Mouse (Mus musculus): ENCODE measurements at regions not wholly inside any gene's neighbourhood (a gene's known extent, or its start where the extent isn't known, plus 50 kb on each side); places are given as distances from the start of the nearest gene placed in this dataset.

GRCm38 (mm10) chr8:26888050-26888449 lies 89.1 kb upstream of the Zfp703 start:
- Histone ChIP-seq H3K9ac (no peak overlapping the region), H3K9me3 (no peaks in the 10 kb centered on the region), H3K27me3 (replicated peaks) (no peaks in the 10 kb centered on the region), H3K36me3 (no peaks in the 10 kb centered on the region), H3K4me2 (replicated peaks) (no peak overlapping the region), H3K4me3 (replicated peaks) (no peak overlapping the region), H3K27ac (no peak overlapping the region), H3K4me1 (replicated peaks) (peaks cover 18% of the 10 kb centered on the region)
- 0 out of 2 replicates have a peak, but pooled peaks have one; percentile 29 for ATAC-seq
- 65% methylated on average over 3 of the region's 3 CpGs for WGBS

- 71% methylated on average over 11 of the region's 11 CpGs for WGBS
- H3K27me3 ChIP-seq (replicated peaks): no peaks in the 10 kb centered on the region
- H3K36me3 ChIP-seq: no peaks in the 10 kb centered on the region
- H3K4me2 ChIP-seq (replicated peaks): no peak overlapping the region
- no peak overlapping the region for H3K27ac ChIP-seq
- H3K4me1 ChIP-seq (replicated peaks): 0 out of 2 replicates have a peak, but pooled peaks cover 5% of the 10 kb centered on the region
- peak; percentile 59 for ATAC-seq
- no peak overlapping the region for H3K4me3 ChIP-seq (replicated peaks)
- H3K9ac ChIP-seq: no peak overlapping the region
- H3K9me3 ChIP-seq: no peaks in the 10 kb centered on the region
Measured at GRCm38 (mm10) chr8:26891881-26892280, 85.2 kb upstream of the Zfp703 start.

- H3K4me1 ChIP-seq (replicated peaks): 0 out of 2 replicates have a peak, but pooled peaks cover 5% of the 10 kb centered on the region
- ATAC-seq: 0 out of 2 replicates have a peak, but pooled peaks have one; percentile 23
- H3K27ac ChIP-seq: no peak overlapping the region
- H3K9ac ChIP-seq: no peak overlapping the region
- no peaks in the 10 kb centered on the region for H3K27me3 ChIP-seq (replicated peaks)
- H3K4me3 ChIP-seq (replicated peaks): no peak overlapping the region
- 85% methylated on average over 7 of the region's 7 CpGs for WGBS
- no peak overlapping the region for H3K4me2 ChIP-seq (replicated peaks)
- H3K9me3 ChIP-seq: no peaks in the 10 kb centered on the region
- H3K36me3 ChIP-seq: no peaks in the 10 kb centered on the region
Measured at GRCm38 (mm10) chr8:26892380-26892779, 84.7 kb upstream of the Zfp703 start.

GRCm38 (mm10) chr8:26895867-26896266 lies 81.3 kb upstream of the Zfp703 start:
- Histone ChIP-seq H3K27ac (no peak overlapping the region), H3K27me3 (replicated peaks) (no peaks in the 10 kb centered on the region), H3K36me3 (no peaks in the 10 kb centered on the region), H3K4me3 (replicated peaks) (no peak overlapping the region), H3K9ac (no peak overlapping the region), H3K9me3 (no peaks in the 10 kb centered on the region), H3K4me2 (replicated peaks) (no peak overlapping the region), H3K4me1 (replicated peaks) (no peaks in the 10 kb centered on the region)
- ATAC-seq: no peak
- WGBS: 83% methylated on average over 11 of the region's 11 CpGs

- H3K27ac ChIP-seq: no peak overlapping the region
- H3K4me3 ChIP-seq (replicated peaks): no peak overlapping the region
- no peaks in the 10 kb centered on the region for H3K27me3 ChIP-seq (replicated peaks)
- H3K9me3 ChIP-seq: no peaks in the 10 kb centered on the region
- no peak for ATAC-seq
- no peak overlapping the region for H3K9ac ChIP-seq
- WGBS: 57% methylated on average over 5 of the region's 5 CpGs
- no peaks in the 10 kb centered on the region for H3K36me3 ChIP-seq
- H3K4me2 ChIP-seq (replicated peaks): no peak overlapping the region
- peaks cover 12% of the 10 kb centered on the region for H3K4me1 ChIP-seq (replicated peaks)
Measured at GRCm38 (mm10) chr8:26903289-26903688, 73.8 kb upstream of the Zfp703 start.

- no peaks in the 10 kb centered on the region for H3K27me3 ChIP-seq (replicated peaks)
- ATAC-seq: no peak
Measured at GRCm38 (mm10) chr8:26906257-26906656, 70.9 kb upstream of the Zfp703 start.

GRCm38 (mm10) chr8:26907347-26908170 lies 69.6 kb upstream of the Zfp703 start:
- no peak overlapping the region for H3K4me3 ChIP-seq (replicated peaks)
- H3K9ac ChIP-seq: no peak overlapping the region
- WGBS: 60% methylated on average over 8 of the region's 8 CpGs
- ATAC-seq: no peak
- H3K27me3 ChIP-seq (replicated peaks): no peaks in the 10 kb centered on the region
- no peak overlapping the region for H3K4me2 ChIP-seq (replicated peaks)
- peaks cover 13% of the 10 kb centered on the region for H3K4me1 ChIP-seq (replicated peaks)
- no peak overlapping the region for H3K27ac ChIP-seq
- H3K36me3 ChIP-seq: no peaks in the 10 kb centered on the region
- H3K9me3 ChIP-seq: no peaks in the 10 kb centered on the region

More at GRCm38 (mm10) chr8:26906257-26906656, 70.9 kb upstream of the Zfp703 start:
- no peak overlapping the region for H3K27ac ChIP-seq
- no peak overlapping the region for H3K4me3 ChIP-seq (replicated peaks)
- H3K9ac ChIP-seq: no peak overlapping the region
- no peaks in the 10 kb centered on the region for H3K36me3 ChIP-seq
- WGBS: 91% methylated on average over 4 of the region's 4 CpGs
- peaks cover 13% of the 10 kb centered on the region for H3K4me1 ChIP-seq (replicated peaks)
- H3K4me2 ChIP-seq (replicated peaks): no peak overlapping the region
- H3K9me3 ChIP-seq: no peaks in the 10 kb centered on the region

GRCm38 (mm10) chr8:26910186-26910585 lies 66.9 kb upstream of the Zfp703 start:
- ATAC-seq: no peak
- H3K27ac ChIP-seq: no peak overlapping the region
- WGBS: 89% methylated on average over 3 of the region's 3 CpGs

GRCm38 (mm10) chr8:26913562-26914529 lies 63.3 kb upstream of the Zfp703 start:
- H3K4me2 ChIP-seq (replicated peaks): no peak overlapping the region
- no peaks in the 10 kb centered on the region for H3K27me3 ChIP-seq (replicated peaks)
- H3K4me1 ChIP-seq (replicated peaks): 0 out of 2 replicates have a peak, but pooled peaks cover 5% of the 10 kb centered on the region
- H3K9me3 ChIP-seq: no peaks in the 10 kb centered on the region
- no peaks in the 10 kb centered on the region for H3K36me3 ChIP-seq
- H3K4me3 ChIP-seq (replicated peaks): no peak overlapping the region
- WGBS: 34% methylated on average over 18 of the region's 18 CpGs
- no peak overlapping the region for H3K9ac ChIP-seq
- H3K27ac ChIP-seq: no peak overlapping the region
- peak; percentile 47; the same call in 1 of the 2 replicates for ATAC-seq

More at GRCm38 (mm10) chr8:26910186-26910585, 66.9 kb upstream of the Zfp703 start:
- Histone ChIP-seq H3K4me3 (replicated peaks) (no peak overlapping the region), H3K4me2 (replicated peaks) (no peak overlapping the region), H3K36me3 (no peaks in the 10 kb centered on the region), H3K4me1 (replicated peaks) (peaks cover 18% of the 10 kb centered on the region), H3K9me3 (no peaks in the 10 kb centered on the region), H3K27me3 (replicated peaks) (no peaks in the 10 kb centered on the region), H3K9ac (no peak overlapping the region)

- WGBS: 80% methylated on average over 8 of the region's 8 CpGs
- Histone ChIP-seq H3K9ac (no peak overlapping the region), H3K4me1 (replicated peaks) (0 out of 2 replicates have a peak, but pooled peaks cover 5% of the 10 kb centered on the region), H3K27ac (no peak overlapping the region), H3K4me3 (replicated peaks) (no peak overlapping the region), H3K4me2 (replicated peaks) (no peak overlapping the region), H3K36me3 (no peaks in the 10 kb centered on the region), H3K9me3 (no peaks in the 10 kb centered on the region), H3K27me3 (replicated peaks) (no peaks in the 10 kb centered on the region)
- ATAC-seq: no peak
Measured at GRCm38 (mm10) chr8:26915731-26916130, 61.4 kb upstream of the Zfp703 start.

- ATAC-seq: no peak
- H3K4me3 ChIP-seq (replicated peaks): no peak overlapping the region
- no peaks in the 10 kb centered on the region for H3K9me3 ChIP-seq
- no peak overlapping the region for H3K4me2 ChIP-seq (replicated peaks)
- H3K27ac ChIP-seq: no peak overlapping the region
- no peaks in the 10 kb centered on the region for H3K4me1 ChIP-seq (replicated peaks)
- no peaks in the 10 kb centered on the region for H3K36me3 ChIP-seq
- 88% methylated on average over 5 of the region's 5 CpGs for WGBS
- H3K27me3 ChIP-seq (replicated peaks): no peaks in the 10 kb centered on the region
- no peak overlapping the region for H3K9ac ChIP-seq
Measured at GRCm38 (mm10) chr8:26921531-26922177, 55.5 kb upstream of the Zfp703 start.

- H3K4me2 ChIP-seq (replicated peaks): no peak overlapping the region
- H3K36me3 ChIP-seq: no peaks in the 10 kb centered on the region
- no peak overlapping the region for H3K9ac ChIP-seq
- no peak for ATAC-seq
- H3K4me1 ChIP-seq (replicated peaks): no peaks in the 10 kb centered on the region
- 88% methylated on average over 5 of the region's 5 CpGs for WGBS
- H3K27me3 ChIP-seq (replicated peaks): no peaks in the 10 kb centered on the region
- no peak overlapping the region for H3K4me3 ChIP-seq (replicated peaks)
- H3K9me3 ChIP-seq: no peaks in the 10 kb centered on the region
- no peak overlapping the region for H3K27ac ChIP-seq
Measured at GRCm38 (mm10) chr8:26922178-26922540, 55.0 kb upstream of the Zfp703 start.
